Mouse (Mus musculus): ENCODE results near the gene Rasgrp2.

- TF ChIP-seq POLR2A (IDR thresholded peaks at IDR 0.05; ENCODE audit: control insufficient read depth, low read depth, low read length): no peak
- TF ChIP-seq CTCF (IDR thresholded peaks at IDR 0.05; ENCODE audit: control insufficient read depth, insufficient read depth, insufficient replicate concordance, low read depth, low read length): no peak
Observed at GRCm38 (mm10) chr19:6397582-6398249, 1.4 kb upstream of the Rasgrp2 start.
